Mouse (Mus musculus) cerebellum, adult 18-20 months (tissue): ENCODE measurements around the gene Otub2.
A peak's percentile ranks its signal among the peaks of the same experiment; 100 is the strongest.

Experiments used
- DNase-seq, 2 experiments: peaks; one replicate each; pipeline ENCODE4 v3.0.0; 2021

The Otub2 gene

DNA sequence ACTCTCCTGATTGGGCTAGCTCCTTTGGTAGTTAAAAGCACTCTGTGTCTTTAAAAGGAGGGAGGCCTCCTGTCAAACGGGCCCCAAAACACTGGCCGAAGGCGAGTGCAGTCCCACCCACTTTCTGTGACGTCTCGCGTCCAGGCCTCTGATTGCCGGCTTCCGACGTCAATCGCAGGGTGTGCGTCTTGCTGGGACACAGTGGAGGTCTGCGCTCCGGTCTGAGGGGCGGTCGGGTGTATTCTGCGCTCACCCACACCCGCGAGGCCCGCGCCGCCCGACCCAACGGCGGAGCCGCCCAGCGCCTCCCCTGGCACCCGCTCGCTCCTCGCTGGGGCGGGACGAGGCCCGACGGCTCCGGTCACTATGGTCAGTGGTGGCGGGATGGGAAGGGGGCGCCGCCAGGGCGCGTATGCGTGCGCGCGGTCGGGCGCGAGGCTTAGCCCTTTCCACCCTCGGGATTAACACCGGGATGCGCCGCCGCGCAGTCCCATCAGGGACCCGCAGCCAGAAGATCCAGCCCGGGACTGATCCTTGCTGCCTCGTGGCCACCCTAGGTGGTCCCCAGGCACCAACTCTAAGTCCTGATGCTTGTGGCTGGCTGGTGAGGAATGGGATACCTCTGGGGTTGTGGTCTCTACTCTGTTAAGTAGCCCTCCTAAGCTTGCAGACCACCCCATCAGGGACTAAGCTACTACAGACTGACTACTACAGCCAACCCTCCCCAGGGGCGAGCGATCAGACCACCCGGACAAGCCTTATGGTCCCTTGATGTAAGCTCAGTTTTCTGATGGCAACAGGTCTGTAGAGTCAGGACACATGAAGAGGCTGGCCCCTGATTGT lies at the start of gene Otub2:
Otub2 (plus strand) TSS at position 178 of the 843 bp plus-strand sequence.
- DNase-seq, result peak; percentile 96 to 98

DNA sequence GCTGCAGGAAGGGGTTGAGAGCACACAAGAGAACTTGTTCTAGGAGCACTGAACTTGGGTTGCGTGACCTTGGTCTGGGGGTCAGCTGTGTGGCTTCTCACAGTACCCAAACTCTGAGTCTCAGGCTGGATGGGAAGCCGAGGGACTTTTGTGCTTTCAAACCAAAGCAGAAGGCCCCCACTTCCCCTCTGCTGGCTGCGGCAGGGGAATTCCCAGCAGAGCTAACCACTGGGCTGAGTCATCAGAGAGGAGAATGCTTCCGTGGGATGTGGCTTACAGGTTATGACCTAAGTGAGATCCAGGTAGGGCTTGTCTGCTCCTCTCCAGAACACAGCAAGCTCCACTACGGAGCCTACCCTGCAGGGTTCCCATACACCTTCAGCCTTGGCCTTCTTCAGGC lies 47.3 kb upstream of the Otub2 start:
- DNase-seq, result no peak

DNA sequence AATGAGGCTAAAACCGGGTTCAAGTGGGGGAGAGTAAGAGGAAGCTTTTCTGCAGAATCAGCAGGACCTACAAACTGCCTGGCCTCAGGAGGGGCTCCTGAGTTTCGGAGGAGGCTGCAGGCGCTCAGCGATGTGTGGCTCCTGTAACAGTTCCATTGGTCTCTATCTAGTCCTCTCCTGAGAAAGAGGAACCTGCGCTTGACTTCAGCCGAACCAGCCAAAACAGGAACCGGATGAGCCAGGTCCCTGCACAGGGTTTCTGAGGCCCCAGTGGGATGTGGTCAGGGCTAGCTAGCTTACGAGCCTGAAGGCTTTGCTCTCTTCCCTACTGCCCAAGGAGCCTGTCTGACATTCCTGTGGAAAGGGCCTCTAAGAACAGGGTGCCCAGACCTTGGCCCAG lies 45.0 kb upstream of the Otub2 start:
- no peak for DNase-seq

DNA sequence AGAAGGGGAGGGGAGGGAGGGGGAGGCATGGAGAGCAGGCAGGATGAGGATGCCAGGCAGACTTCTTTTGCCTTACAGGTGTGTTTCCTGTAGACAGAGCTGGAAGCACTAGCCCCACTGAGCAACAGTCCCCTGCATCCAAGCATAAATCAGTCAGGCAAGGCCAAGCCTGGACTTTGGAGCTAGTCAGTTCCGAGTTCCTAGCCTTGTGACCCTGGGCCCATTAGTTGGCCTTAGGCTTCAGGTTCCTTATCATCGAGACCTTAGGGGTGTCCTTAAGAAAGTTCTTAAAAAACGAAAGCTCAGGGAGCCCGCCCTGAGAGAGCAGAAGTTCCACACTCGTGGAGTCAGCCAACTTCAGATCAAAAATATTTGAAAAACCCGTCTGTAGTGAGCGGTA lies 43.5 kb upstream of the Otub2 start:
- DNase-seq, result no peak

DNA sequence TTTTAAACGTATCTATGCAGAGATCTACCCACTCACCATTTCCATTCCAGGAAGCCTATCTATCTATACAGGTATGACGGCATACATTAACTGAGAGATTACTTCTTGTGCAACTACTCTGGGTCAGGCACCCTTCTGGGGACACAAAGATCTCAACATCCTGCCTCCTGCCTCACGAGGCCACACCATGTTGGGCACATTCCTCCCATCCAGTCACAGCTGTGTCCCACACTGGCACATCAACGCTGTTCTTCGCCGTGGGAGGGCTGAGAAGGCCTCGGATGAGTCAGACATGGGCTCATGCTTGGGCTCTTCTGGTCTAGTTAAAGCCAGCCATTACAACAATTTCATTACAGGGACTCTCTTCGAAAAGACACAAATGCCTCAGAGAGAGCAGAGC lies 41.5 kb upstream of the Otub2 start:
- DNase-seq, result no peak

DNA sequence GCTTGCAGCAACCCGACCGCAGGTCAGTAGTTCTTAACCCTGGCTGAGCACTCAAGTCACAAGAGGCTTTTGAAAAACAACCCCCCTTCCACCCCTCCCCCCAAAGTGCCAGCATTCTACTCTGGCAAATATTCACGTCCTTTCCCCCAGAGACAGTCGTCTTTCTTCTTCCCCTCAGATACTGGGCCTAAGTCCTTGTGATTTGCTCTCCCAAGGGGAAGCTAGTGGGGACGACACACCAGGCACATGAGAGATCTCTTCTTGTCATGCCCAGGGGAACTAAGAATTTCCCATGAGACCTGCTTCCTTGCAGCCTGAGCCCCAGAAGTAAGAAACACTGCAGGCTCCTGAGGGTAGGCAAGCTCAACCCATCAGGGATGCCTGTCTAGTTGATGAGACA lies 41.1 kb upstream of the Otub2 start:
- DNase-seq, result no peak

DNA sequence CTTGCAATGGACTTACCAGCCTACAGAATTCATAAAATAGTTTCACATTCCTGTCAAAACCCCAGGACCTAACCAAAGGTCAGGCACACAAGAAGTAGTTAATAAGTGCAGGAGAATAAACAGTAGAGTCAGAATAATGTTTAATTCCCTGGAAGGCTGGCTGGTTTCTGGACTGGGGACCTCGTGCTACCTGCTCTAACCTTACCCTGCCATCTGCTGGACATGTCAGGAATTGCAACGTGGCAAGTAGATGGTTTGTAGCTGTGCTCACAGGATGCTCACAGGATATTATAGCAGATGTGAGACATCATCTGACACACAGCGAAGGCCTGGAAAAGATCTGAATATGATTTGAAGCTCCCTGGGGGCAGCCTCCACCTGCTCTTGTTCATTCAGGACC lies 40.0 kb upstream of the Otub2 start:
- peak; percentile 77 to 82 for DNase-seq

DNA sequence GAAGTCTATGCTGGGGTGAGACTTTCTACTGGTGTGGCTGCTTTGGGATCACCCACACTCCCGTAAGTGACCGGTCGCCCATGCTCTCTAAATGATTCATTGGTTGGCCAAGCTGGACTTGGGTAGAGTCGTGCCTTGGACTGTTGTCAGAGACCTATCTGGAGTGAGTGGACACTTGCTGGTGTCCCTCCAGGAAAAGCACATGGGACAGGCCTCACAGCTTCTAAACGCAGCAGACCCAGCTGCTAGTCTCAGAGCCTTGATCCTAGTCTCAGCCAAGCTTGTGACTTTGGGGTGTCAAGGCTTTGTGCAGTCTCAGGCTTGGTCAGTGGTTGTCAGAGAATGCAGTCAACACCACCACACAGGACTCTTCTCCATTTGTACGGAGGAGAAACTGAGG lies 35.7 kb upstream of the Otub2 start:
- DNase-seq, result no peak

DNA sequence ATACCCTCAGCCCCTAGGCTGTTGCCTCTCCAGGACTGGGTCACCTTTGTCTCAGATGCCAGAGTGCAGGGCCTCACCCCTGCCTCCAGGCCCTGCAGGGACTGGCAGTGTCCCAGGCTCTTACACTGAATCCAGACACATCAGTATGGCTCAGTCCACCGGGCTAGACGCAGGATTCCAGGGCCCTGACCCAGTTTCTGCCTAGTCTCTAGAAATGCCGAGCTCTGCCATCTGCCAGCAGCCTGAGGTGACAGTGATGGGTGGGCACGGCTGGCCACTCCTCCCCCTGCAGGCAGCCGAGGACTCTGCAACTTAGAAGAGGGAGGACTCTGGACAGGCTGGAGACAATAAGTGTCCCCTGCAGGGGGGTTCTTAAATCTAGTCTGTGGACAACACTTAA lies 34.9 kb upstream of the Otub2 start:
- peak; percentile 50 to 67 for DNase-seq

DNA sequence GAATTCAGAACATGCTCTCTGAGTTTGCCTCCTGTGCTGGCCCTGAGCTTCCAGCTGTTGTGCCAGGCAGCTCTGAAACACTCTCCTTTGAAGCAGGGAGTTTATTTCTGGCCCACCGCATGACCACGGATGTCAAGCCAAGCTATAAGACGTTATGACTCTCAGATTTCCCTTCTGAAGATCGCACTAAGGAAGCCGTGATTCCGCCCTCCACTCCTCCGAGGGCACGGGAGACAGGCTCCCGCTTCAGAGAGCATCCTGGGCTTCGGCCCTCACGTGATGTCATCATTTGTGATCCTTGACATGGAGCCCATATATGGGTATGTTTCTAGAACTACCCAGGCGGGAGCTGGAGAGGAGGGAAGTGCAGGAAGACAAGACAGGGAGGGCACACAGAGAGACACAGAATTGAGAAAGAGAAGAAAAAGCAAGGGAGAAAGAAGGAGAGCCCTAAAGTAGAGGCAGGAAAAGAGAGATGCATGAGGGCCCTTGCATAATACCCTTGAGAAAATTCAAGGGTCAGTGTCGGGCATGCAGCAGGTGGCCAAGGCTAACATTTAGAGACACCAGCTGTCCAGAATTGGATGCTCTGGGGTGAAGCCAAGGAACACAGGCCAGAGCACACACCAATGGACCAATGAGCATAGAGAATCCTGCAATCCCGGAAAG lies 32.6 kb upstream of the Otub2 start, which contains the start of gene Asb2:
Asb2 (minus strand) TSS at position 256 of the 669 bp plus-strand sequence.
- no peak for DNase-seq

DNA sequence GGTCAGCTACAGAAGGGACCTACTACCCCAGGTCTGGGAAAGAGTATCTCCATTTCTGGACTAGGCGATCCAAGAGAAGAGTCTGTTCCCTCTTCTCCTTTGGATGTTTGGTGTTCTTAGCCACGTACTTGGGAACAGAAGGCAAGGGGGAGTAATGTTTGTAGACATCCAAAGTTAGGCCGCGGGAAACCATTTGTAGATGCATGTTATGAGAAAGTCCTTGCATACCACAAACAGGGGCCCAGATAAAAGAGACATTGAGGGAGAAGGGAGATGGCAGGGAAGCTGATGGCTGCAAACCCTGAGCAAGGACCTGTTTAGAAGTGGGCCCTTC lies 32.1 kb upstream of the Otub2 start:
- DNase-seq, result no peak

DNA sequence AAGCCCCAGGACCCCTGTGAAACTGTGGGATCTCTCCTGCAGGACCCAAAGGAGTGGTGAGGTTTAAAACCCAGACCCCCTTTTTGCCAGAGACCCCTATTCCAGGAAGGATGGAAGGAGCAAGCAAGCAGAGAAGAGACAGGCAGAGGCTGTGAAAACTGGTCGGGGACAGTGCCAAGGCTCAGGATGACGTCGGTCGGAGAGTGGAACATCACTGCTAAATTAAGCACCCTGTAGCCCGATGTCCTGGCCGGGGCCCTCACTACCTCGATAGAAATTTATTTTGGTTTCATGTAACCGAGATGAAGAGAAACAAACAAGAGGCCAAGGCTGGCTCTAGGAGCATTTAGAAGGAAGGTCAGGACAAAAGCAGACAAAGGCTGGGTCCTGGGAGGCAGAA lies 30.3 kb upstream of the Otub2 start:
- no peak for DNase-seq

DNA sequence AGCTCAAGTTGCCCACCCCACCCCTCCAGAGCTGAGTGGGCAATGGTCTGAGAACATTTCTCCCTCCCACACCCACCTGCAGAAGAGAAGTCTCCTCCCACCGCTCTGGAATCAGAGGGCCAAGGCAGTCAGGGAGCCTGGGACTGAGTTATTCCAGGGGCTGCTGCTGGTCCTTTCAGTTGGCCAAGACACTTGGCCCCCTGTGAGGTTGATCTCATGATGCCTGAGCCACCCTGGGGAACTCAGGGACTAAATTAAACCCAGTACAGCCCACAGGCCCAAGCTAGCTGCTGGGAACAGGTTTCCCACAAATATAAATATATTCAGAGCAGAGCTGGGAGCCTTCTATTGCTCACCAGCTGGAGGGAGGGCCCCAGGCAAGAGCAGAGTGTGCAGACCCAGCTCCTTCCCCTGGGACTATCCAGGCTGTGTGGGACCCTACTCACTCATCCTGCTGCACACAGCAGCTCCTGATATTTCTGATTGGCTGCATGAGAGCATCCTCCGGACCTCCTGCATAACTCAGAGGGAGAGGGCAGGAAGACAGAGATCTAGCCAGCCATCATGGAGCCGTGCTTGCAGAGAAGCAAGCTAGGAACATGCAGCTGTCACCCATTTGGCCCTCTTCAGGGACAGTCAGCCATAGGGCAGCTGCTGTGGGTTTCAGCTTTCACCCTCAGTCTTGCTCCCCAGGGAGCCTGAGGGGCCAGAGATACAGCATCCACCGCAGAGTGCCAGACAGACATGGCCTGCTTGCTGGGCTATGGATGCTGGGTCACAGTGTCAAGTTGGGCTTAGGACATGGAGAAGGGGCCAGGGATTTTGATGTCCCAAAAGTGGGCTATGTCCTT lies 29.3 kb upstream of the Otub2 start:
- no peak for DNase-seq

DNA sequence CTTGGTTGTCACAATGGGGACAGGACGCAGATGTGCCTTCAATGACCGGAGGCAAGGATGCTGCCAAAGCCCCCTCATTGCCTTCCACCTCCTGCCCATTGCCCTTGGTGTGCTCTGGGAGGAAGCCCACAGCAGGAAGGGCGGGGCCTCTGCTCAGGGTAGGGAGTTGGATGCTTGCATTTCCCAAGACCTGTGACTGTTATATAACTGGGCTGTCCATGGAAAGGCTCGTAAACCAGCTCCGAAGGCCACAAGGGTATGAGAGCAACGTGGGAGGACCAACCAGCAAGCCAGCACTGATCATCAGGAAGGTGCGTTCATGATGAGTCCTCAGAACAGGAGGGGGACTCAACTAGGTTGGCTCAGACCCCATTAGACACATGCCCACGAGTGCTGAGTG lies 27.7 kb upstream of the Otub2 start:
- no peak for DNase-seq

DNA sequence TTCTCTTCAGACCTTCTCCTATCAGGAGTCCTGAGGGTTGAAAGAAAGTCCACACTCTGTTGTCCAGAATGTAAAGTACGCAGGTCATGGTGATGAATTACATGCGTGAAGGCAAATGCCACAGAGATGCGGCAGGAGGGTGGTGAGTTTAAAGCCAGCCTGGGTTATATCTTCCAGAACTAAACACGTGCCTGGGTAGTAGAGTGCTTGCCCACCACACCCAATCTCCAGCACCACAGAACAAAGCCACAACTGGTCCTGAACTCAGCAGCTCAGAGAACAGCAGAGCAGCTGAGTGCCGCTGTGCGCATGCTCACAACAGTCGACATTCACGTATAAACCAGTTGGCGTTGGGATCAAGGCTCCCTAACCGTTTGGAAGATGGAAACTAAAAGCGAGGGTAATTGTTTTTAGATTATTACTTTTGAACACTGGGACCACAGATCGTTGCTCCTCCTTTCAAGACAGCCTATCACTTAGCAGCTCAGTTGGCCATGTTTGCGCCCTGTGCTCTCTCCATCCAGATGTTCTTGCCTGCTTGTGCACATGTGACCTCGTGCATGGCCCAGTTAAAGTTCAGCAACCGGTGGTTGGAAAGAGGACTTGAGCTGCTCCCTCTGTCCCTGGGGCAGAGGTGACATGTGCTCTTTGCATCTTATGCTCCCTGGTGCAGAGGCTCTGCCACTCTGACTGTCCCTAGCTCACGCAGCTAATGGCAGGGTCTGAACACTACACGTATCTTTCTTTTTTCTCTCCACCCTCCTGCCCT lies 26.8 kb upstream of the Otub2 start:
- DNase-seq, result no peak

DNA sequence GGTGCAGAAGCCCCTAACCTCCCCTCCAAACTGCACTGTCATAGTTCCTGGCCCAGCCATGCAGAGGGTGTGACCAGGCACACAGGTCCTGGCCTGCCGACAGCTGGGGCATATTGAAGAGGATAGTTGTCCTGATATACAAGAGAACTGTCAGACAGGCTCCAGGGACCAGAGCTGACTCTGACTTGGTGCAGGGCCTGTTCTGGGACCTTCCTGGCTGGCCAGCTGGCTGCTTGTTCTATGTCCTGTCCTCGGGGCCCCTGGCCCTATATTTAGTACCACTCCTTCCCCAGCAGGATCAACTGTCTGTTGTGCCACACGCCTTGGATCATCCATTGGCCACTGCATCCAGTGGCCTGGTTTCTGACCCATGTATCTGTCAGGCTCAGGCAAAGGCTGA lies 26.1 kb upstream of the Otub2 start:
- no peak for DNase-seq

DNA sequence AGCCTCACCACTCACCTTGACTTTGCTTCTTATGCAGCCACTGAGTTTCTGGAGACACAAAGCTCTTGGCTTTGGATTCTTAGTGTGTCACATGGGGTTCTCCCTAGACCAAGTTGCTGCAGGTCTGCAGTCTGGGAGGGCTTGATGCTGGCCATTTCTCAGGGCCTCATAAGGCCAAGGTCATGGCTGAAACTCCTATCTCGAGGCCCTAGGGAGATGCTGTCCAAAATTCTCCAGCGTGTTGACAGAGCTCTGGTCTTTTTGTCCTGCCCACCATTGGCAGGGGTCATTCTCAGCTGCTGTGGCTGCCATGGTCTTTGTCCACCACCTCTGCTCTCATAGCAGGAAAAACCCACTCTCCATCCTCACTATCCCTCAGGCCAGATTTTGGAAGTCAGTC lies 21.3 kb upstream of the Otub2 start:
- no peak for DNase-seq

DNA sequence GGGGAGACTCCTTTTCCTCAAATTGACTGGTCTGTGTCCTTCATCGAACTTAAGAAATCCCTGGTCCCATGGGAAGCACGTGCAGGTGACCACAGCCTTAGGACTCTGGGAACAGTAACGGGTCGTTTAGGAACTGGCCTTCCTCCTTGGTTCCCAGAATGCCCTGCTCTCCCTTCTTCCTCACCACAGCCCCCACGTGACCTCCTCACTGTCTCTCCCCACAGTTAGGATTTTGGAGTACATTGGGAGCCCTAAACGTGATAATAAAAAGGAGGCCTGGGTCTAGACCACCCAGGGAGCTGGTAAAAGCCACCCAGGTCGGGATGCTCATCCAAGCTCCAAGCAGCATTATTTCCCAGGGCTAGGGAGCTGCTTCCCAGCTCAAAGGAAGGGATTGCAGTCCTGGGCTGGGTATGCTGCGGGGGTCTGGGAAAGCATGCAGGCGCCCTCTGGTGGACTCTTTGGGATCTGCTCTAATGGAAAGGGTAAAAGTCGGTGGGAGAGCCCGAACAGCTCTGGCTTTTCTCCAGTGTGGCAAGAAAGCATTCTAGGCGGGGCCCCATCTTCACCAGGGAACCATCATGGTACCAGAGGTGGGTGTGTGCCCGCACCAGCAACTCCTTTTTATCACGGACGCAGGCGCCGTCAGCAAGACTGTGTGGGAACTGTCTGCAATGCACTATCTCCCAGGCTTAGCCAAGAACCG lies 20.7 kb upstream of the Otub2 start:
- peak; percentile 51 to 62 for DNase-seq

DNA sequence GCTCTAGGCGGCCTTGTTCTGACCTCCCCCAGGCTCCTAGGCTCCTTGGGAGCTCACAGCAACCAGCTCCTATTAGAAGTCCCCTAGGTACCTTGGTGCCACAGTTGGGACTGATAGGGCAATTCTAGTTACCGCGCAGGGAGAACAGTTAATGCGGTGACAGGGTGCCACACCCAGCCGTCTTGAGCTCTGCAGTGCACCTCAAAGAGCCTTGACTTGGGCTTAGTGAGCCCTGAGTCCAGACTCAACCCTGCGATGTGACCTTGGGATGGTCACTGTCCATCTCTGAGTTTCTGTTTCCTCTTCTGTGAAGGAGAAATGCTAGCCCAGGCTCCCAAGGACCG lies 20.2 kb upstream of the Otub2 start:
- no peak for DNase-seq

DNA sequence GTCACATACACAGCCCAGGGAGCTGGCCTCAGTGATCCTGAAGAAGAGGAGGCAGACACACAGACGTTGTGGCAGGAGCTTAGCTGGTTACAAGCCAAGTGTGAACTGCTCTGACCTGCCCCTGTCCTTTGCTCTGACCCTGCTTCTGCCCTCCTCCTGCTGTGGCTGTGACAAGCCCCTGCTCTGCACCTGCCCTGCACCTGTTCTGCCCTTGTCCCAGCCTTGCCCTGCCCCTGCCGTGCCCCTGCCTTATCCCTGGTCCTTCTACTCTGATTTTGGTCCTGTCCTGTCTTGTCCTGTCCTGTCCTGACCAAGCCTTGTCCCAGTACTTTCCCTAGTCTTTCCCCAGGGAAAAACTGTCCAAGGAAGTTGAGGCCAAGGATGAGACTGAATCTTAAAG lies 19.7 kb upstream of the Otub2 start:
- no peak for DNase-seq

DNA sequence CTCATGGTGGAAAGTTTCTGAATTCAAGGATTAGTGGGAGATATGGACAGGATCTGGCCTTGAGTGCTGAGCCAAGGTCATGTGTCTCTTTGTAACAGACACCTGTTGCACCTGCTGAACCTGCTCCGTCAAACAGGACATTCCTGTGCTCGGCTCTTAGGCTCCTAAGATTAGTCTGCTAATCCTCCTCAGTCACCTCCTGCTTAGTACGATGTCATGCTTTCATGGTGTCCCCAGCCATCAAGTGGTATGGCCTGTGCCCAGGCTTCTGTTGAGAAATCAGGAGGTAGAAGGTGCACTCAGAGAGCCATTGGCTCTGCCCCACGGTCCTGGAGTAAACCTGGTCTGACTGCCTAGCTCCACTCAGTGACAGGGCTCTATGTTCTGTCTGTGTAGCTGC lies 17.6 kb upstream of the Otub2 start:
- DNase-seq, result no peak

DNA sequence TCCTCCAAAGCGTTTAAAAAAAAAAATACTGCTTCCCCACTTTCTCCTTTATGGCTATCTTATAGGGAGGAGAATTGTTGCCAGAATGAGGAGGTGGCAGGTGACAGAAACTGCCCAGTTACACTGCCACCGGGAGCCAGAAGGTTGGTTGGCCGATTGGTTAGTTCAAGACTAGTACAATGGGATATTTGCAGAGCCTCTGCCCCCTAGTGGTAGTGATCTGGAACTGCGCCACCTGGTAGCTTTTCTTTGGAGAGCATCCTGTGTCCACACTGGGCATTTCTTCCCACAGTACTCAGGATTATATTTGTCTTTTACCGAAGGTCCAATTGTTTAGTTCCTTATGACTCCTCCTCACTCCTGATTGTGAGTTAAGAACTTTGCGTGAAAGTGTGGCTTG lies 16.8 kb upstream of the Otub2 start:
- DNase-seq, result peak; percentile 44 to 45
